Mouse (Mus musculus) liver, embryonic 14.5 days (tissue): ENCODE data around the gene Krt18. TPM values are rescaled to one million over a fixed set of nuclear protein-coding genes. Genes with fewer than 3 reads are reported as not detected.
"Not testable (repeated sequence)": the region's sequence is repeated elsewhere in the genome, so short reads cannot be mapped to it uniquely, and the experiment has no call there.

Experiments
- ATAC-seq: fragments of 200-750 bp; cut with Nextera tagmentation; 2 replicates; pipeline ENCODE4 v1.8.0; 2017; ENCODE audit warnings: moderate number of reproducible peaks, mild to moderate bottlenecking, moderate library complexity; ENCODE audit not compliant: insufficient read depth
- DNase-seq, 3 experiments: peaks; one replicate each; pipeline ENCODE4 v3.0.0-alpha.2; 2012 to 2013; ENCODE audit warnings: low read depth in 3 of 3, low spot score in 3 of 3
- H3K27ac ChIP-seq: fragments of 300-500 bp; sonication (generic); 2 replicates; pipeline ENCODE4 v1.5.1; 2014; ENCODE audit warnings: moderate library complexity, mild to moderate bottlenecking, control low read depth, inconsistent platforms
- H3K27me3 ChIP-seq: fragments of 300-500 bp; sonication (generic); 2 replicates; pipeline ENCODE4 v1.6.1; 2014; ENCODE audit warnings: mild to moderate bottlenecking, low read length, moderate library complexity; ENCODE audit not compliant: control insufficient read depth, insufficient read depth
- H3K36me3 ChIP-seq: fragments of 300-500 bp; sonication (generic); replicated peaks from 2 replicates; pipeline ENCODE4 v1.6.1; 2014; ENCODE audit warnings: low read depth; ENCODE audit not compliant: control insufficient read depth, insufficient read depth
- H3K4me1 ChIP-seq, 2 experiments: fragments of 200-500 bp in 1 of 2; fragments of 300-500 bp in 1 of 2; sonication (generic) in 1 of 2; replicated peaks; 2 replicates each; pipeline ENCODE4 v1.6.1; 2012 to 2014; ENCODE audit warnings: antibody characterized with exemption in 1 of 2, inconsistent platforms in 1 of 2, low read length in 1 of 2; ENCODE audit not compliant: control insufficient read depth in 2 of 2, insufficient read depth in 2 of 2
- H3K4me2 ChIP-seq: fragments of 300-500 bp; sonication (generic); 2 replicates; pipeline ENCODE4 v1.6.1; 2014; ENCODE audit warnings: low read depth, mild to moderate bottlenecking, control low read depth, moderate library complexity
- H3K4me3 ChIP-seq, 2 experiments: fragments of 200-500 bp in 1 of 2; fragments of 300-500 bp in 1 of 2; sonication (generic) in 1 of 2; 2 replicates each; pipeline ENCODE4 v1.5.1; 2012 to 2014; ENCODE audit warnings: low read depth in 2 of 2, low read length in 2 of 2, mild to moderate bottlenecking in 2 of 2, control low read depth in 1 of 2, inconsistent platforms in 1 of 2, moderate library complexity in 1 of 2; ENCODE audit not compliant: insufficient read depth in 1 of 2
- H3K9ac ChIP-seq: fragments of 300-500 bp; sonication (generic); replicated peaks from 2 replicates; pipeline ENCODE4 v1.6.1; 2014; ENCODE audit warnings: mild to moderate bottlenecking, control low read depth, moderate library complexity
- H3K9me3 ChIP-seq: fragments of 300-500 bp; sonication (generic); 2 replicates; pipeline ENCODE4 v1.6.1; 2016; ENCODE audit warnings: low read length, mixed read lengths; ENCODE audit not compliant: control insufficient read depth
- CTCF ChIP-seq: IDR thresholded peaks from 2 replicates; pipeline ENCODE4 v1.5.1; 2016; ENCODE audit warnings: antibody characterized with exemption, low read depth, control low read depth
- EP300 ChIP-seq: IDR thresholded peaks from 2 replicates; pipeline ENCODE4 v1.6.1; 2016; ENCODE audit warnings: antibody characterized with exemption, low read depth
- WGBS: fragments of 180-500 bp; shearing (Covaris S2); extraction: QIAGEN DNeasy Blood & Tissue Kit; methylation state at CpG from one replicate; pipeline ENCODE4 v1.1.7; 2014; ENCODE audit not compliant: insufficient replicate concordance; 5-methylcytosine and 5-hydroxymethylcytosine counted together
- polyA plus RNA-seq, 2 experiments: library from polyadenylated mRNA; depleted of rRNA in 1 of 2; stranded (reverse) in 1 of 2; unstranded in 1 of 2; fragments of >200 nt; fragmentation: Nextera tagmentation in 1 of 2; extraction: Ambion mirVana in 1 of 2; gene quantifications; 2 replicates each; pipeline versions ENCODE4 v1.2.1 to v1.2.3; 2012 to 2014

Krt18 gene
- polyA plus RNA-seq, 2 experiments, result 31.5 to 87.6 TPM

GRCm38 (mm10) chr15:101988119-101988518 lies 39.9 kb upstream of the Krt18 start:
- ATAC-seq (no peak), DNase-seq (peak; percentile 50 to 62 (median 57))
- WGBS, result under 1% methylated on average over 10 of the region's 10 CpGs
- Histone ChIP-seq H3K9me3 (no peaks in the 10 kb centered on the region), H3K36me3 (no peaks in the 10 kb centered on the region), H3K9ac (no peak overlapping the region), H3K27me3 (no peaks in the 10 kb centered on the region), H3K4me2 (no peak overlapping the region), H3K4me3 (no peak overlapping the region), H3K27ac (no peak overlapping the region), H3K4me1 (peaks cover 2 to 7% of the 10 kb centered on the region in 2 experiments; a peak in 3 of 4 replicates)
- no peak for TF ChIP-seq EP300
- peak; percentile 91 for TF ChIP-seq CTCF

GRCm38 (mm10) chr15:101988714-101989113 lies 39.3 kb upstream of the Krt18 start:
- H3K4me3 ChIP-seq, result no peak overlapping the region
- H3K27ac ChIP-seq, result no peak overlapping the region
- H3K9me3 ChIP-seq, result no peaks in the 10 kb centered on the region
- TF ChIP-seq CTCF, result peak; percentile 33; the same call in 1 of the 2 replicates
- no peak for TF ChIP-seq EP300
- no peak for ATAC-seq
- 38% methylated on average over 8 of the region's 8 CpGs for WGBS
- H3K4me1 ChIP-seq, result peaks cover 2 to 7% of the 10 kb centered on the region in 2 experiments; a peak in 3 of 4 replicates
- H3K27me3 ChIP-seq, result no peaks in the 10 kb centered on the region
- DNase-seq, result no peak
- H3K9ac ChIP-seq, result no peak overlapping the region
- no peaks in the 10 kb centered on the region for H3K36me3 ChIP-seq
- H3K4me2 ChIP-seq, result no peak overlapping the region

- no peak overlapping the region for H3K4me3 ChIP-seq
- peaks cover 4 to 11% of the 10 kb centered on the region in 2 experiments; a peak in 3 of 4 replicates for H3K4me1 ChIP-seq
- H3K27ac ChIP-seq, result no peak overlapping the region
- WGBS, result 75% methylated on average over 6 of the region's 6 CpGs
- no peak overlapping the region for H3K4me2 ChIP-seq
- DNase-seq, result no peak
- H3K36me3 ChIP-seq, result no peaks in the 10 kb centered on the region
- TF ChIP-seq CTCF (no peak), EP300 (no peak)
- no peaks in the 10 kb centered on the region for H3K9me3 ChIP-seq
- no peak overlapping the region for H3K9ac ChIP-seq
- ATAC-seq, result no peak
- no peaks in the 10 kb centered on the region for H3K27me3 ChIP-seq
Observed at GRCm38 (mm10) chr15:101990946-101991345, 37.0 kb upstream of the Krt18 start.

GRCm38 (mm10) chr15:101994365-101994764 lies 33.6 kb upstream of the Krt18 start:
- H3K4me2 ChIP-seq, result no peak overlapping the region
- ATAC-seq (no peak), DNase-seq (no peak)
- no peaks in the 10 kb centered on the region for H3K9me3 ChIP-seq
- no peak overlapping the region for H3K4me3 ChIP-seq
- 38% methylated on average over 6 of the region's 6 CpGs for whole genome bisulfite sequencing
- no peaks in the 10 kb centered on the region for H3K27me3 ChIP-seq
- H3K9ac ChIP-seq, result no peak overlapping the region
- no peak for TF ChIP-seq CTCF
- no peak overlapping the region for H3K27ac ChIP-seq
- H3K36me3 ChIP-seq, result no peaks in the 10 kb centered on the region
- H3K4me1 ChIP-seq, result peaks cover 4 to 11% of the 10 kb centered on the region in 2 experiments; a peak in 3 of 4 replicates

- H3K27me3 ChIP-seq, result no peaks in the 10 kb centered on the region
- no peaks in the 10 kb centered on the region for H3K9me3 ChIP-seq
- no peaks in the 10 kb centered on the region for H3K36me3 ChIP-seq
- no peak overlapping the region for H3K4me2 ChIP-seq
- ATAC-seq, result 0 out of 2 replicates have a peak, but pooled peaks have one; percentile 13
- DNase-seq, result no peak
- H3K4me1 ChIP-seq, result peaks cover 4 to 11% of the 10 kb centered on the region in 2 experiments; a peak in 3 of 4 replicates
- no peak overlapping the region for H3K9ac ChIP-seq
- no peak for TF ChIP-seq EP300
- 44% methylated on average over 4 of the region's 4 CpGs for WGBS
- H3K27ac ChIP-seq, result no peak overlapping the region
- no peak overlapping the region for H3K4me3 ChIP-seq
Observed at GRCm38 (mm10) chr15:101995484-101996236, 32.3 kb upstream of the Krt18 start.

- 70% methylated on average over 10 of the region's 11 CpGs for WGBS
Observed at GRCm38 (mm10) chr15:101996450-101997078, 31.4 kb upstream of the Krt18 start.

More at GRCm38 (mm10) chr15:101996450-101997078, 31.4 kb upstream of the Krt18 start:
- not testable (repeated sequence) for H3K27me3 ChIP-seq, H3K27ac ChIP-seq, H3K9me3 ChIP-seq, H3K36me3 ChIP-seq, H3K9ac ChIP-seq, DNase-seq, ATAC-seq, H3K4me2 ChIP-seq, H3K4me3 ChIP-seq
- H3K4me1 ChIP-seq, result peaks cover 4 to 11% of the 10 kb centered on the region in 2 experiments; a peak in 3 of 4 replicates
